Mouse (Mus musculus) kidney, adult 18-20 months (tissue): ENCODE results near the gene Ythdf1.

ENCODE experiments used
- DNase-seq: peaks from one replicate; pipeline ENCODE4 v3.0.0; 2021

Gene Ythdf1

DNA sequence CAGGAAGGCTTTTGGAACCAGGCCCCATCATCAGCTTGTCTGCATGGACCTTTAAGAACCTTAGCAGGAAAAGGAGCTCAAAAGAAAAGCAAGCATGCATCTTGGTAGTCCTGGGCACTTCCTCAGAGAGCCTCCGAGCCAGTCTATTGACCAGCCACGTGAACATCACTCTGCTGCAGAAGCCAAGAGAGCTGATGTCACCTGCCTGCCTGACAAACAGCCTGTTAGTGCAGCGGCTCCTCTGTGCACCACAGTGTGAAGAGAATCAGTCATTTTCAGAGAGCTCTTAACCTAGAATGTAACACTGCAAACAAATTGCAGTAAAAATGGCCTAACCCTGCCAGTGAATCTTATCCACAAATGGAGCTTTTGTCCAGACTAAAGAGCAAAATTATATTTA, 50.7 kb downstream of the Ythdf1 start:
- no peak for DNase-seq

GRCm38 (mm10) chr2:180861561-180861960, 59.2 kb downstream of the Ythdf1 start:
- DNase-seq = no peak

GRCm38 (mm10) chr2:180857121-180857520, 63.6 kb downstream of the Ythdf1 start:
- no peak for DNase-seq

DNA sequence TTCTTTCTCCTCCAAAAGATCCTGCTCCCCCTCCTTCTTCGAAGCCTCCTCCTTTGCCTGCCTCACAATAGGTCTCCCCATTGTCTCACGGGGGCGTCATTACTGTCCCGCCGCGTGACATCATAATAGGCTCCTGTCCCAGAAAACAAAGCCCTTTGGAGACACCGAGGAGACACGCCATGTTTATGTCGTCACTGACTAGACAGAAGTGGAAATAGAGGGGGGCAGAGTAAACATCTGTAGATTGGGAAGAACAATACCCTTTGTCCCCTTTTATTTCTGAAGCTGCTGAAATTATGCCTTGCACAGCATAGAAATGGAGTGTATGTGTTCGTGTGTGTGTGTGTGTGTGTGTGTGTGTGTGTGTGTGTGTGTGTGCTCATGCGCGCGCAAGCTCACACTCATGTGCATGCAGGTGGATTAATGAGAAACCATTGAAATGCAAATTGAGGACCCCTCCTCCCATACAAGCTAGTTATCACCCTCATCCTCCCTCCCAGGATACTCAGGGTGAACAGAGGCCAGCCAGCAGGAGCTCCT, 65.7 kb downstream of the Ythdf1 start:
- no peak for DNase-seq
